Mouse (Mus musculus) erythroblast, embryonic 14.5 days (primary cell): Measurements from ENCODE around the gene Pcp4l1.

Experiments used
- GATA1 ChIP-seq: IDR thresholded peaks from 2 replicates; pipeline ENCODE4 v1.6.1; 2012; ENCODE audit warnings: low read length, inconsistent platforms, mixed read lengths
- TAL1 ChIP-seq: IDR thresholded peaks from 3 replicates; pipeline ENCODE4 v1.6.1; 2012; ENCODE audit warnings: low read length, inconsistent platforms, mixed read lengths

GRCm38 (mm10) chr1:171239992-171240744, 44.1 kb upstream of the Pcp4l1 start:
- TF ChIP-seq TAL1: no peak
- no peak for TF ChIP-seq GATA1
